Mouse (Mus musculus): ENCODE results near the gene Bcas3. TPM values are rescaled to one million over a fixed set of nuclear protein-coding genes. Genes with fewer than 3 reads are reported as not detected.

The Bcas3 gene
- polyA plus RNA-seq, 1 experiment from 2014 or later = 28.2 TPM

DNA sequence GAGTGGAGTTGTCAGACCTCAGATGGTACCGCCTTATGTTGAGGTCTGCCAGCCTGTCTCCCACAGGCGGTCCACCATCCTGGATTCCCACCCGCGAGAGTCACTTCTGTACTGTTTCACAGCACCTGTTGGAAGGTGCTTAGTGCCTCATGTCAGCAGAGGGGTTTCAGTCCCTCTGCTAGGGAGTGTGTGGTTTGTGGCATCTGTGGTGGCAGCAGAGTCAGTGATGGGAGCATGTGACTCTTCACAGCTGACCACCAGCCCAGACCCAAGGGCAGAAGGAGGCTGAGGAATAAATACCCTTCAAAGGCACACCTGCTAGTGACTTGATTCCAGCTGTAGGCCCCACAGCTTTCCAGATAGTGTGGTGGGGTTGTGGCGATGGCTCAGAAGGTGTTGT, 94.4 kb downstream of the Bcas3 start:
- Histone ChIP-seq H3K27me3 (no peaks in the 10 kb centered on the region), H3K27ac (no peak overlapping the region), H3K36me3 (no peaks in the 10 kb centered on the region), H3K9ac (no peak overlapping the region), H3K4me3 (replicated peaks) (no peak overlapping the region), H3K9me3 (replicated peaks) (no peaks in the 10 kb centered on the region), H3K4me2 (no peak overlapping the region), H3K4me1 (no peaks in the 10 kb centered on the region)
- ATAC-seq (replicated peaks; ENCODE audit: low FRiP score) = no peak
- 86% methylated on average over 5 of the region's 5 CpGs for WGBS

DNA sequence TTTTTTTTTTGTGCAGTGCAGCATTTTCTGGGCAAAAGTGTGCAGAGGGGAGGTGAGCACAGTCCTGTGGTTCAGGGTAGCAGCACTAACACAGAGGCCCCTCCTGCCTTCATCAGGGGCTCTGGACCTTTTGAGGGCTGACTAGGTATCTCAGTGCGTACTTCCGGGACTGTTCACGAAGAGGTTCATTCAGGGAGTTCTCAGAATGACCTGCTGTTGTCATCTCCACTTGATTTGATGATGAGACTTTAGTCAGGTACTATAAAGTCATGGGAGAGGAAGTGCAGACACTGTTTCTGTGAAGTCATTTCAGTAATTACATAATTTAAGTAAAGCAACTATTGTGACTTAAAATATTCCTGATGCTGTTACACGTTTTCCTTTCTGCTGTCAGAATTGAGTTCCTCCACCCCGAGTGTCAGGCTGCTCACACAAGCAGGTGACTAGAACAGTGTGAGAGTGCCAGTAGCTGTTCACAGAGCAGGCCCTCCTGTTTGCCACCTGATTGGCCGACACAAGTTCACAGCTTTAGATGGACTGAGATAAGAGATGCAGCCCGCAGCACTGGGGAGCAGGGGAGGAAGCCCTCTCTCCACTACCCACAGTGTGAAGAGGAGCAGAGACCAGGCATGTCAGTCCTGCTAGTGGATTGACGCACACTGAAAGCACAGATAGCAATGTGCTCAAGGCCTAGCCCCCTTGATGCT, 100.8 kb downstream of the Bcas3 start:
- no peak overlapping the region for H3K4me2 ChIP-seq
- 71% methylated on average over 8 of the region's 8 CpGs for WGBS
- no peak for ATAC-seq (replicated peaks; ENCODE audit: low FRiP score)
- no peaks in the 10 kb centered on the region for H3K36me3 ChIP-seq
- H3K9me3 ChIP-seq (replicated peaks) = no peaks in the 10 kb centered on the region
- no peak overlapping the region for H3K4me3 ChIP-seq (replicated peaks)
- H3K27me3 ChIP-seq = no peaks in the 10 kb centered on the region
- H3K9ac ChIP-seq = no peak overlapping the region
- H3K4me1 ChIP-seq = no peaks in the 10 kb centered on the region
- no peak overlapping the region for H3K27ac ChIP-seq

DNA sequence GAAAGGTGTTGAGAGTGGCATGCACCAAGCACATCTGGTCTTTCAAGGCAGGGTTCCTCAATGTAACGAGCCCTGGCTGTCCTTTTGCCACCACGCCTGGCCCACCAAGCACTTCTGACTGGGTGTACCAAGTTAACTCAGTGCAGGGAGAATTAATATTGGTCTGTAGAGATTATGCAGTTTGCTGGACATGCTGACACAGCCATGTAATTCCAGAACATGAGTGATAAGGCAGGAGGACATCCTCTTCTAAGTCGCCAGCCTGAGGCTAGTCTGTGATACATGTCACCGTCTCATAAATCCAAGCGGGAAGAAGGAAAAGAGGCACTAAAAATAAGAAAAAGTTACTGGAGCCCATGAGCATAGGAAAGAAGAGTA, 101.3 kb downstream of the Bcas3 start:
- 68% methylated on average over 5 of the region's 5 CpGs for WGBS

DNA sequence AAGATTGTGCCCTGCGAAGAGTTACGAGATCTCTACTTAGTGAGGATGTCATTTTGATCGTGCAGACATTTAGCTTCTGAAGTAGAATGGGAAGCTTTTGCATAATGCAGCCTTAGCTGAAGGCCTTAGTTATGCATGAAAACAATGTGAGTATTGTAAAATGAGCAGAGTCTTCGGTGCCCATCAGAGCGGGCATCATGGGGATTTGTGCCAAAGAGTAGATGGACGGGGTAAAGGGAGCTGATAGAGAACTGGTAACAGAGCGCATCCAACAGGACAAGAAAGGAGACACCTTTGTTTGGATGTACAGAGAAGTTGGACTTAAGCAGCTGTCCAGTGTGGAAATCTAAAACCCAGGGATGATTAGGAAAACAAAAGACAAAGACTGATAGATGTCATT, 108.6 kb downstream of the Bcas3 start:
- Histone ChIP-seq H3K9ac (no peak overlapping the region), H3K4me3 (replicated peaks) (no peak overlapping the region), H3K4me2 (no peak overlapping the region), H3K36me3 (no peaks in the 10 kb centered on the region), H3K27me3 (no peaks in the 10 kb centered on the region), H3K27ac (no peak overlapping the region), H3K9me3 (replicated peaks) (no peaks in the 10 kb centered on the region), H3K4me1 (no peaks in the 10 kb centered on the region)
- WGBS = 81% methylated on average over 7 of the region's 7 CpGs
- no peak for ATAC-seq (replicated peaks; ENCODE audit: low FRiP score)

More for the DNA sequence above, 101.3 kb downstream of the Bcas3 start:
- Histone ChIP-seq H3K27me3 (no peaks in the 10 kb centered on the region), H3K36me3 (no peaks in the 10 kb centered on the region), H3K9ac (no peak overlapping the region), H3K4me2 (no peak overlapping the region), H3K9me3 (replicated peaks) (no peaks in the 10 kb centered on the region), H3K27ac (no peak overlapping the region), H3K4me1 (no peaks in the 10 kb centered on the region), H3K4me3 (replicated peaks) (no peak overlapping the region)
- ATAC-seq (replicated peaks; ENCODE audit: low FRiP score) = no peak

DNA sequence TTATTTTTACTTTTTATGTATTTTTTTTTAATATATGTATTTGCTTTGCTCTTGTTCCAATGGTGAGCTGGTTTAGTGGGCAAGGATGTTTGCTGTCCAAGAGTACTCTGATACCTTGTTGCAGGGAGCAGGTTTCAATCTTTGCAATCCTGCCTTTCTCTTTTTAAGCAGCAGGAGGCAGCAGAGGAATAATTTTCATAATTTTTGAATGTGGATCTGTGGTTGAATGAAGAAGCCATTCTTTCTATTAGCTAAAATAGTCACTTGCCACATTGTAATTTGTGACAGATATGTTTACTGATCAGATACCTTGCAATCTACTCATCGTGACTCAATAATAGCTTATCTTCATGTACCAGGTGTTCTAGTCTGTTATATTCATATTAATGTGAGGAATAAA, 116.6 kb downstream of the Bcas3 start:
- no peak overlapping the region for H3K9ac ChIP-seq
- no peaks in the 10 kb centered on the region for H3K36me3 ChIP-seq
- no peak overlapping the region for H3K27ac ChIP-seq
- H3K4me3 ChIP-seq (replicated peaks) = no peak overlapping the region
- H3K4me1 ChIP-seq = no peaks in the 10 kb centered on the region
- no peak for ATAC-seq (replicated peaks; ENCODE audit: low FRiP score)
- no peaks in the 10 kb centered on the region for H3K27me3 ChIP-seq
- H3K9me3 ChIP-seq (replicated peaks) = no peaks in the 10 kb centered on the region
- 72% methylated on average over 1 of the region's 1 CpGs for WGBS
- H3K4me2 ChIP-seq = no peak overlapping the region

DNA sequence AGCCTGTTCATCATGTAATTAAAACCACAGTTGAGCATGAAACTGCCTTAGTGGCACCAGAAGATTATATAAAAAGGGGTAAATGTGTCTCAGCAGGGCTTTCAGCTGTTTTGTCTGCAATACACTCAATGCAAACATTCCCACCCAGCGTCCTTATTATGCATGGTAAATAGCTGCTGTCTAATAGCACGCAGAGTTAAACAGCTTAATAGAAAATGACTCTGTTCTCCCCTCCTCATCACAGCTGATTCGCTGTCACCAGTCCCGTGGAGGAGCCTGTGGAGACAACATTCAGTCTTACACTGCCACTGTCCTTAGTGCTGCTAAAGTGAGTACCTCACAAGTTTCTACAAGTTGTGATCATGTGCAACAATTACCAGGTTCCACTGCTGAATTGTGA, 117.5 kb downstream of the Bcas3 start:
- no peaks in the 10 kb centered on the region for H3K9me3 ChIP-seq (replicated peaks)
- no peaks in the 10 kb centered on the region for H3K4me1 ChIP-seq
- H3K36me3 ChIP-seq = no peaks in the 10 kb centered on the region
- WGBS = 61% methylated on average over 4 of the region's 4 CpGs
- H3K27ac ChIP-seq = no peak overlapping the region
- no peak overlapping the region for H3K4me3 ChIP-seq (replicated peaks)
- no peak overlapping the region for H3K9ac ChIP-seq
- no peak for ATAC-seq (replicated peaks; ENCODE audit: low FRiP score)
- H3K27me3 ChIP-seq = no peaks in the 10 kb centered on the region
- no peak overlapping the region for H3K4me2 ChIP-seq

GRCm38 (mm10) chr11:85474326-85474725, 121.4 kb downstream of the Bcas3 start:
- Histone ChIP-seq H3K9ac (no peak overlapping the region), H3K4me2 (no peak overlapping the region), H3K27me3 (no peaks in the 10 kb centered on the region), H3K36me3 (no peaks in the 10 kb centered on the region), H3K9me3 (replicated peaks) (no peaks in the 10 kb centered on the region), H3K27ac (no peak overlapping the region), H3K4me3 (replicated peaks) (no peak overlapping the region), H3K4me1 (no peaks in the 10 kb centered on the region)
- WGBS = 41% methylated on average over 12 of the region's 12 CpGs
- no peak for ATAC-seq (replicated peaks; ENCODE audit: low FRiP score)

- no peak for ATAC-seq (replicated peaks; ENCODE audit: low FRiP score)
- Histone ChIP-seq H3K9ac (no peak overlapping the region), H3K4me1 (0 out of 2 replicates have a peak, but pooled peaks cover 3% of the 10 kb centered on the region), H3K9me3 (replicated peaks) (no peaks in the 10 kb centered on the region), H3K4me3 (replicated peaks) (no peak overlapping the region), H3K27ac (no peak overlapping the region), H3K27me3 (no peaks in the 10 kb centered on the region), H3K36me3 (no peaks in the 10 kb centered on the region), H3K4me2 (no peak overlapping the region)
- 74% methylated on average over 6 of the region's 6 CpGs for WGBS
Observed at GRCm38 (mm10) chr11:85482737-85483467, 129.9 kb downstream of the Bcas3 start.

GRCm38 (mm10) chr11:85485197-85485940, 132.4 kb downstream of the Bcas3 start:
- H3K27me3 ChIP-seq = no peaks in the 10 kb centered on the region
- no peaks in the 10 kb centered on the region for H3K36me3 ChIP-seq
- H3K9ac ChIP-seq = no peak overlapping the region
- H3K4me1 ChIP-seq = 0 out of 2 replicates have a peak, but pooled peaks cover 5% of the 10 kb centered on the region
- ATAC-seq (replicated peaks; ENCODE audit: low FRiP score) = no peak
- H3K4me3 ChIP-seq (replicated peaks) = no peak overlapping the region
- no peaks in the 10 kb centered on the region for H3K9me3 ChIP-seq (replicated peaks)
- 84% methylated on average over 6 of the region's 6 CpGs for WGBS
- H3K27ac ChIP-seq = no peak overlapping the region
- H3K4me2 ChIP-seq = no peak overlapping the region

DNA sequence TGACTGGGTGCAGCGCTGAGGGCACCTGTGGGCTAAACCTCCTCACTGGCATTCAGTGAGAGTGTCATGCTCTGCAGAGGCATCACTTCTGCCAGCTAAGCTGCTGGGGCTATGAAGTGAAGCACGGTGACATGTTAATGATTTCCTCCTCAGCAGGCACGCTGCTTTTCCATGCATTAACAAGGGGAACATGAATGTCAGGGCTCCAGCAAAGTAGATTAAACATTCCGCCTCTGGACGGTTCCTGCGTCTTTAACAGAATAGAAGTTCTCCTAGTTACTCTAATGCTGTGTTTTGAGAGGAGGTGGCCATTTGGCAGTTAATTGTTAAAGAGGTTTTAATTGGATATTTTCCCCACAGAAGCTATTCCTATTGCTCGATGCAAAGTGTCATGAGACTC, 134.5 kb downstream of the Bcas3 start:
- Histone ChIP-seq H3K9ac (no peak overlapping the region), H3K36me3 (no peaks in the 10 kb centered on the region), H3K27me3 (no peaks in the 10 kb centered on the region), H3K27ac (no peak overlapping the region), H3K4me1 (peaks cover 10% of the 10 kb centered on the region), H3K9me3 (replicated peaks) (no peaks in the 10 kb centered on the region), H3K4me3 (replicated peaks) (no peak overlapping the region), H3K4me2 (no peak overlapping the region)
- ATAC-seq (replicated peaks; ENCODE audit: low FRiP score) = no peak
- WGBS = 41% methylated on average over 7 of the region's 7 CpGs

- ATAC-seq (replicated peaks; ENCODE audit: low FRiP score) = no peak
- WGBS = 17% methylated on average over 12 of the region's 12 CpGs
- no peaks in the 10 kb centered on the region for H3K9me3 ChIP-seq (replicated peaks)
- no peak overlapping the region for H3K4me3 ChIP-seq (replicated peaks)
- H3K4me2 ChIP-seq = no peak overlapping the region
- H3K27me3 ChIP-seq = no peaks in the 10 kb centered on the region
- H3K36me3 ChIP-seq = no peaks in the 10 kb centered on the region
- peak overlapping the region; percentile 67 for H3K27ac ChIP-seq
- peaks cover 10% of the 10 kb centered on the region for H3K4me1 ChIP-seq
- H3K9ac ChIP-seq = no peak overlapping the region
Observed at GRCm38 (mm10) chr11:85492231-85492630, 139.3 kb downstream of the Bcas3 start.

DNA sequence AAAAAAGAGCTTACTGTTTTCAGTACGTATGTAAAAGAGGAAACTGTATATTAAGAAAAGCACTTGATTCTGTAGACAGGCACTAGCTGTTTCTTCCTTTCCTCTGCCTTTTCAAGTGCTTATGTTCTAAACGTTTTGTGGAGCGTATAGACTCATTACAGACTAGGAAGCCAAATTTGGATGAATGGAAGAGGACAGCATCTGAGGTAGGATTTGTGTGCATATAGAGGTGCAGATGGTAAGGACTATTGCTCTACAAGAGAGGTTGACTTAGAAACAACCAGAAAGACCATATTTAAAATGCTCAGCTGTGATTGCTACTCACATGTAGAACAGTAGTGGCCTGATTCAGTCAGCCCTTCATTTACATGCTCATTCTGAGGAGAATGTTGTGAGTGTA, 139.7 kb downstream of the Bcas3 start:
- Histone ChIP-seq H3K4me2 (no peak overlapping the region; the same call in 1 of the 2 replicates), H3K9me3 (replicated peaks) (no peaks in the 10 kb centered on the region), H3K27me3 (no peaks in the 10 kb centered on the region), H3K4me1 (peaks cover 7% of the 10 kb centered on the region), H3K9ac (no peak overlapping the region), H3K4me3 (replicated peaks) (no peak overlapping the region), H3K36me3 (no peaks in the 10 kb centered on the region), H3K27ac (peak overlapping the region; percentile 67)
- 47% methylated on average over 3 of the region's 3 CpGs for WGBS
- no peak for ATAC-seq (replicated peaks; ENCODE audit: low FRiP score)

Data from kidney, embryonic 15.5 days (tissue).